Mouse (Mus musculus): ENCODE data around the gene Pptc7. TPM values are rescaled to one million over a fixed set of nuclear protein-coding genes. Genes with fewer than 3 reads are reported as not detected.
"Not testable (repeated sequence)": the region's sequence is repeated elsewhere in the genome, so short reads cannot be mapped to it uniquely, and the experiment has no call there.

Pptc7 gene
- polyA plus RNA-seq, 1 experiment from 2014 or later, result 7.1 TPM

GRCm38 (mm10) chr5:122317329-122318045, 33.3 kb downstream of the Pptc7 start:
- no peak overlapping the region for H3K4me2 ChIP-seq (ENCODE audit: low read length)
- H3K4me3 ChIP-seq (ENCODE audit: low read depth, low read length), result no peak overlapping the region
- no peaks in the 10 kb centered on the region for H3K27me3 ChIP-seq (ENCODE audit: control insufficient read depth, insufficient read depth, low read depth, low read length)
- peaks cover 8% of the 10 kb centered on the region; the same call in 1 of the 2 replicates for H3K36me3 ChIP-seq (ENCODE audit: control insufficient read depth, insufficient read depth, low read length)
- WGBS, result 78% methylated on average over 11 of the region's 11 CpGs
- ATAC-seq, result no peak
- H3K4me1 ChIP-seq (ENCODE audit: control insufficient read depth, insufficient read depth, low read length), result no peaks in the 10 kb centered on the region; the same call in 1 of the 2 replicates
- H3K9ac ChIP-seq (ENCODE audit: low read depth, low read length), result no peak overlapping the region
- H3K27ac ChIP-seq (ENCODE audit: low read length), result no peak overlapping the region
- H3K9me3 ChIP-seq (replicated peaks; ENCODE audit: control insufficient read depth, low read length, poor library complexity, severe bottlenecking), result no peaks in the 10 kb centered on the region

- no peak for ATAC-seq
- Histone ChIP-seq H3K36me3 (ENCODE audit: control insufficient read depth, insufficient read depth, low read length) (peaks cover 8% of the 10 kb centered on the region; the same call in 1 of the 2 replicates), H3K27ac (ENCODE audit: low read length) (no peak overlapping the region), H3K27me3 (ENCODE audit: control insufficient read depth, insufficient read depth, low read depth, low read length) (no peaks in the 10 kb centered on the region), H3K4me3 (ENCODE audit: low read depth, low read length) (no peak overlapping the region), H3K4me2 (ENCODE audit: low read length) (no peak overlapping the region), H3K4me1 (ENCODE audit: control insufficient read depth, insufficient read depth, low read length) (no peaks in the 10 kb centered on the region; the same call in 1 of the 2 replicates), H3K9me3 (replicated peaks; ENCODE audit: control insufficient read depth, low read length, poor library complexity, severe bottlenecking) (no peaks in the 10 kb centered on the region), H3K9ac (ENCODE audit: low read depth, low read length) (no peak overlapping the region)
- 64% methylated on average over 3 of the region's 3 CpGs for WGBS
Observed at GRCm38 (mm10) chr5:122318100-122318499, 33.9 kb downstream of the Pptc7 start.

GRCm38 (mm10) chr5:122318976-122319375, 34.8 kb downstream of the Pptc7 start:
- WGBS, result 74% methylated on average over 3 of the region's 3 CpGs
- H3K9ac ChIP-seq (ENCODE audit: low read depth, low read length); H3K27me3 ChIP-seq (ENCODE audit: control insufficient read depth, insufficient read depth, low read depth, low read length); H3K36me3 ChIP-seq (ENCODE audit: control insufficient read depth, insufficient read depth, low read length); H3K27ac ChIP-seq (ENCODE audit: low read length); H3K4me2 ChIP-seq (ENCODE audit: low read length); H3K9me3 ChIP-seq (replicated peaks; ENCODE audit: control insufficient read depth, low read length, poor library complexity, severe bottlenecking); ATAC-seq; H3K4me1 ChIP-seq (ENCODE audit: control insufficient read depth, insufficient read depth, low read length); H3K4me3 ChIP-seq (ENCODE audit: low read depth, low read length): not testable (repeated sequence)

- Histone ChIP-seq H3K4me3 (ENCODE audit: low read depth, low read length) (no peak overlapping the region), H3K9me3 (replicated peaks; ENCODE audit: control insufficient read depth, low read length, poor library complexity, severe bottlenecking) (no peaks in the 10 kb centered on the region), H3K36me3 (ENCODE audit: control insufficient read depth, insufficient read depth, low read length) (peaks cover 10% of the 10 kb centered on the region; the same call in 1 of the 2 replicates), H3K4me2 (ENCODE audit: low read length) (no peak overlapping the region), H3K4me1 (ENCODE audit: control insufficient read depth, insufficient read depth, low read length) (no peaks in the 10 kb centered on the region), H3K27ac (ENCODE audit: low read length) (no peak overlapping the region), H3K9ac (ENCODE audit: low read depth, low read length) (no peak overlapping the region), H3K27me3 (ENCODE audit: control insufficient read depth, insufficient read depth, low read depth, low read length) (no peaks in the 10 kb centered on the region)
- no peak for ATAC-seq
- WGBS, result 79% methylated on average over 14 of the region's 14 CpGs
Observed at GRCm38 (mm10) chr5:122319474-122320204, 35.5 kb downstream of the Pptc7 start.

GRCm38 (mm10) chr5:122320205-122320781, 36.1 kb downstream of the Pptc7 start:
- H3K4me3 ChIP-seq (ENCODE audit: low read depth, low read length), result no peak overlapping the region
- no peak overlapping the region for H3K4me2 ChIP-seq (ENCODE audit: low read length)
- no peaks in the 10 kb centered on the region for H3K4me1 ChIP-seq (ENCODE audit: control insufficient read depth, insufficient read depth, low read length)
- no peak overlapping the region for H3K9ac ChIP-seq (ENCODE audit: low read depth, low read length)
- H3K27me3 ChIP-seq (ENCODE audit: control insufficient read depth, insufficient read depth, low read depth, low read length), result no peaks in the 10 kb centered on the region
- WGBS, result 81% methylated on average over 12 of the region's 12 CpGs
- ATAC-seq, result no peak
- peaks cover 13% of the 10 kb centered on the region; the same call in 1 of the 2 replicates for H3K36me3 ChIP-seq (ENCODE audit: control insufficient read depth, insufficient read depth, low read length)
- no peaks in the 10 kb centered on the region for H3K9me3 ChIP-seq (replicated peaks; ENCODE audit: control insufficient read depth, low read length, poor library complexity, severe bottlenecking)
- no peak overlapping the region for H3K27ac ChIP-seq (ENCODE audit: low read length)

- Histone ChIP-seq H3K4me3 (ENCODE audit: low read depth, low read length) (no peak overlapping the region), H3K27me3 (ENCODE audit: control insufficient read depth, insufficient read depth, low read depth, low read length) (no peaks in the 10 kb centered on the region), H3K9me3 (replicated peaks; ENCODE audit: control insufficient read depth, low read length, poor library complexity, severe bottlenecking) (no peaks in the 10 kb centered on the region), H3K27ac (ENCODE audit: low read length) (no peak overlapping the region), H3K9ac (ENCODE audit: low read depth, low read length) (no peak overlapping the region), H3K4me2 (ENCODE audit: low read length) (no peak overlapping the region), H3K4me1 (ENCODE audit: control insufficient read depth, insufficient read depth, low read length) (no peaks in the 10 kb centered on the region), H3K36me3 (ENCODE audit: control insufficient read depth, insufficient read depth, low read length) (peaks cover 13% of the 10 kb centered on the region; the same call in 1 of the 2 replicates)
- no peak for ATAC-seq
- 53% methylated on average over 8 of the region's 8 CpGs for WGBS
Observed at GRCm38 (mm10) chr5:122323523-122323922, 39.4 kb downstream of the Pptc7 start.

- Histone ChIP-seq H3K4me2 (ENCODE audit: low read length) (no peak overlapping the region), H3K36me3 (ENCODE audit: control insufficient read depth, insufficient read depth, low read length) (peaks cover 13% of the 10 kb centered on the region; the same call in 1 of the 2 replicates), H3K4me1 (ENCODE audit: control insufficient read depth, insufficient read depth, low read length) (no peaks in the 10 kb centered on the region), H3K27me3 (ENCODE audit: control insufficient read depth, insufficient read depth, low read depth, low read length) (no peaks in the 10 kb centered on the region), H3K9ac (ENCODE audit: low read depth, low read length) (no peak overlapping the region), H3K4me3 (ENCODE audit: low read depth, low read length) (no peak overlapping the region), H3K9me3 (replicated peaks; ENCODE audit: control insufficient read depth, low read length, poor library complexity, severe bottlenecking) (no peaks in the 10 kb centered on the region), H3K27ac (ENCODE audit: low read length) (no peak overlapping the region)
- ATAC-seq, result no peak
- 88% methylated on average over 23 of the region's 23 CpGs for WGBS
Observed at GRCm38 (mm10) chr5:122324608-122325431, 40.7 kb downstream of the Pptc7 start.

GRCm38 (mm10) chr5:122325477-122325876, 41.3 kb downstream of the Pptc7 start:
- H3K4me2 ChIP-seq (ENCODE audit: low read length), result no peak overlapping the region
- H3K27ac ChIP-seq (ENCODE audit: low read length), result no peak overlapping the region
- no peaks in the 10 kb centered on the region for H3K9me3 ChIP-seq (replicated peaks; ENCODE audit: control insufficient read depth, low read length, poor library complexity, severe bottlenecking)
- H3K4me3 ChIP-seq (ENCODE audit: low read depth, low read length), result no peak overlapping the region
- 85% methylated on average over 8 of the region's 8 CpGs for WGBS
- H3K36me3 ChIP-seq (ENCODE audit: control insufficient read depth, insufficient read depth, low read length), result peaks cover 13% of the 10 kb centered on the region; the same call in 1 of the 2 replicates
- ATAC-seq, result no peak
- no peaks in the 10 kb centered on the region for H3K27me3 ChIP-seq (ENCODE audit: control insufficient read depth, insufficient read depth, low read depth, low read length)
- no peak overlapping the region for H3K9ac ChIP-seq (ENCODE audit: low read depth, low read length)
- no peaks in the 10 kb centered on the region for H3K4me1 ChIP-seq (ENCODE audit: control insufficient read depth, insufficient read depth, low read length)
